Mouse (Mus musculus) megakaryocyte, embryonic 14.5 days (primary cell): ENCODE results near the gene Lrrc37a.

ENCODE experiments used
- FLI1 ChIP-seq: IDR thresholded peaks from 2 replicates; pipeline ENCODE4 v1.6.1; 2012; ENCODE audit warnings: low read length, inconsistent platforms, mixed read lengths
- GATA1 ChIP-seq: IDR thresholded peaks from 3 replicates; pipeline ENCODE4 v1.6.1; 2012; ENCODE audit warnings: mixed read lengths, low read length, inconsistent platforms, borderline replicate concordance

GRCm38 (mm10) chr11:103464443-103464842 is 40.0 kb downstream of the Lrrc37a start:
- TF ChIP-seq FLI1 (no peak), GATA1 (no peak)
